Mouse (Mus musculus): ENCODE results near the gene Gm37240. TPM values are rescaled to one million over a fixed set of nuclear protein-coding genes. Genes with fewer than 3 reads are reported as not detected.

Gm37240 gene
- polyA plus RNA-seq, 1 experiment from 2014 or later = 7.2 TPM

DNA sequence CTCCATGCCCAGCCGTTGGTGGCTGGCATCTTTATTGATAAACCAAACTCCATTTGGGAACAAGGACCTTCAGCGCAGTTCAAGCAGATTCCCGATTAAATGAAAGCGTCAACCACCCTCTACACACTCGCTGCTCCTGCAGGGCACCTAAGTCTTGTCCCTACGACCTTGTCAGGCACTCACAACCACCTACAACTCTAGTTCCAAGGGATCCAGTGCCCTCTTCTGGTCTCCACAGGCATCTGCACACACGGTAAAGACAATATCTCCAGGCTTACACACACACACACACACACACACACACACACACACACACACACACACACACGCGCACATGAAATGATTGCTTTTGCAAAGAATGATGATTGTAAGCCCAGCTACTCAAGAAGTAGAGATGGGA, 1255.7 kb downstream of the Gm37240 start:
- WGBS = 90% methylated on average over 9 of the region's 9 CpGs
- Histone ChIP-seq H3K4me1 (peaks cover 22% of the 10 kb centered on the region), H3K4me2 (no peak overlapping the region), H3K36me3 (no peaks in the 10 kb centered on the region), H3K9ac (no peak overlapping the region), H3K9me3 (peaks cover 4% of the 10 kb centered on the region; the same call in 1 of the 2 replicates), H3K27ac (replicated peaks) (no peak overlapping the region), H3K4me3 (no peak overlapping the region), H3K27me3 (replicated peaks) (no peaks in the 10 kb centered on the region)
- ATAC-seq (ENCODE audit: extremely low read depth, insufficient number of reproducible peaks, low FRiP score, low TSS enrichment) = no peak

DNA sequence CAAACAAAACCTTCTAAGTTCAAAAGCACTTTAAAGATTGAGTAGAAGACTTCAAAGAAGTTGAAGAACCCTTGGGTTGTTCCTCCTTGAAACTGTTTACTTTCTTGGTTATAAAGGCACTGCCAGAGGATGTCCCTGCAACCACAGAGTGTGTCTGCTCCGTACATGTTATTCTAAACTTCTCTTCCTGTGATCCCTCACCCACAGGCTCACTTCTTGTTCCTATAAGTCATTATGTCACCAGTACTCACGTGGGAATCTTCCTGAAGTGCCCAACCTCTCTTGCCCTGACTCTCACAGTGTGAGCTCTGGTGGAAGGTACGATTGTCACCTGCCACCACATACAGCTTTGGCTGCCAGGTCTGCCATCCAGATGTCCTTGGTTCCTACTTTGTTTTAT, 1265.3 kb downstream of the Gm37240 start:
- Histone ChIP-seq H3K36me3 (no peaks in the 10 kb centered on the region), H3K9ac (no peak overlapping the region), H3K4me1 (peaks cover 25% of the 10 kb centered on the region), H3K27ac (replicated peaks) (no peak overlapping the region), H3K4me3 (no peak overlapping the region), H3K9me3 (peaks cover 5% of the 10 kb centered on the region; the same call in 1 of the 2 replicates), H3K4me2 (no peak overlapping the region), H3K27me3 (replicated peaks) (no peaks in the 10 kb centered on the region)
- ATAC-seq (ENCODE audit: extremely low read depth, insufficient number of reproducible peaks, low FRiP score, low TSS enrichment) = no peak
- 48% methylated on average over 3 of the region's 3 CpGs for WGBS

DNA sequence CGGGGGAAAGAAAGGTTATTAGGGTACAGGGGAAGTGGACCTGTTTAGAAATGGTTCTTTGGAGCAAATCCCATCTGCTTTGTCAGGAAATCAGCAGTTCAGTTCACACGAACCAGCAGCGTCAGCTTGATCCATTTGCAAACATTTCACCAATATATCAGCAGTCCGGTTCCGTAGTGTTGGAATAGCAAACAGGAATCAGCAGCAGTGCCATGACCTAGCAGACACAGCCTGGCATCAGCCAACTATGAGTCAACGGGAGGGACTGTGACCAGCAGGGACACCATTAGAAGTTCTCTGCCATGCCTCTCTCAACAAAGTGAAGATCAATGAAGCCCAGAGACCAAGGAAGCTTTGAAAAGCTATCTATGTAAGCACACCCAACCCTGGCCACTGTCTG, 1267.6 kb downstream of the Gm37240 start:
- H3K27ac ChIP-seq (replicated peaks) = no peak overlapping the region
- no peak overlapping the region for H3K4me2 ChIP-seq
- ATAC-seq (ENCODE audit: extremely low read depth, insufficient number of reproducible peaks, low FRiP score, low TSS enrichment) = no peak
- H3K4me3 ChIP-seq = no peak overlapping the region
- 85% methylated on average over 6 of the region's 6 CpGs for WGBS
- H3K36me3 ChIP-seq = no peaks in the 10 kb centered on the region
- H3K9me3 ChIP-seq = peaks cover 5% of the 10 kb centered on the region; the same call in 1 of the 2 replicates
- peaks cover 8% of the 10 kb centered on the region for H3K4me1 ChIP-seq
- H3K27me3 ChIP-seq (replicated peaks) = no peaks in the 10 kb centered on the region
- H3K9ac ChIP-seq = no peak overlapping the region

DNA sequence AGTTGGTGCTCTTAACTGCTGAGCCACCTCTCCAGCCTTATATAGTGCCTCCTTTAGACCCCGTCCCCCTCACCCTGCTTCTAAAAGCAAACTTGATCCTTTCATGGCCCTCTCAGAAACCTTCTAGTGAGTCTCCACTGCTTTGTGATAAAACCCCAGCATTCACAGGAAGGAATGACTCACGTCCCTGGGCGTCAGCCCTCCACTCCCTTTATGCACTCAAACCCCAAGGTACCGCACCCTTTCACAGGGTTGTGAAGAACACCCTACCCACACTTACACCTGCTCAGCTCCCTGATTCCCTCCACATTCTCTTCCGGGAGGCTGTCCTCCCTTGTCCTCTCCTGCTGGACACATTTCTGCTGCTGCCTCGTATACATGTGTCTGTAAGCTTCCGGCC, 1268.3 kb downstream of the Gm37240 start:
- peaks cover 5% of the 10 kb centered on the region; the same call in 1 of the 2 replicates for H3K9me3 ChIP-seq
- no peak overlapping the region for H3K9ac ChIP-seq
- peaks cover 2% of the 10 kb centered on the region for H3K4me1 ChIP-seq
- H3K4me2 ChIP-seq = no peak overlapping the region
- no peak overlapping the region for H3K4me3 ChIP-seq
- no peaks in the 10 kb centered on the region for H3K27me3 ChIP-seq (replicated peaks)
- H3K36me3 ChIP-seq = no peaks in the 10 kb centered on the region
- no peak for ATAC-seq (ENCODE audit: extremely low read depth, insufficient number of reproducible peaks, low FRiP score, low TSS enrichment)
- WGBS = 83% methylated on average over 7 of the region's 7 CpGs
- no peak overlapping the region for H3K27ac ChIP-seq (replicated peaks)

DNA sequence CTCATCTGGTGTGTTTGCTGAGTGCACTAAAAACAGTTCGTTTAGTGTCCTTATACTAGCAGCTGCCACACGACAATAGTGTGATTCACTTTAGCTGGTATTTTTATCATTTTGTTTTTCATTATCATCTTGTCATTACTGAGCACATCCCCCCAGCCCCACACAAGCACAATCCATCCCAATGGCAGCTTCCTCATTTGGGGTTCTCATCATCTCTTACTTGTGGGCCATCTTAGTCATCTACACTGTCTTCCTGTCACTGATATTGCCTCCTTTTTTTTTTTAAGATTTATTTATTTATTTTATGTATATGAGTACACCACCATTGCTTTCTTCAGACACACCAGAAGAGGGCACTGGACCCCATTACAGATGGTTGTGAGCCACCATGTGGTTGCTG, 1268.7 kb downstream of the Gm37240 start:
- H3K4me3 ChIP-seq = no peak overlapping the region
- H3K36me3 ChIP-seq = no peaks in the 10 kb centered on the region
- H3K27ac ChIP-seq (replicated peaks) = no peak overlapping the region
- H3K4me2 ChIP-seq = no peak overlapping the region
- WGBS = 88% methylated on average over 2 of the region's 2 CpGs
- H3K27me3 ChIP-seq (replicated peaks) = no peaks in the 10 kb centered on the region
- no peaks in the 10 kb centered on the region for H3K4me1 ChIP-seq
- ATAC-seq (ENCODE audit: extremely low read depth, insufficient number of reproducible peaks, low FRiP score, low TSS enrichment) = no peak
- peaks cover 5% of the 10 kb centered on the region; the same call in 1 of the 2 replicates for H3K9me3 ChIP-seq
- H3K9ac ChIP-seq = no peak overlapping the region

- Histone ChIP-seq H3K36me3 (no peaks in the 10 kb centered on the region), H3K9me3 (peaks cover 5% of the 10 kb centered on the region; the same call in 1 of the 2 replicates), H3K27ac (replicated peaks) (no peak overlapping the region), H3K9ac (no peak overlapping the region), H3K4me3 (no peak overlapping the region), H3K27me3 (replicated peaks) (no peaks in the 10 kb centered on the region), H3K4me1 (no peaks in the 10 kb centered on the region), H3K4me2 (no peak overlapping the region)
- 42% methylated on average over 7 of the region's 7 CpGs for WGBS
- no peak for ATAC-seq (ENCODE audit: extremely low read depth, insufficient number of reproducible peaks, low FRiP score, low TSS enrichment)
Measured at GRCm38 (mm10) chr3:84615856-84616225, 1271.5 kb downstream of the Gm37240 start.

GRCm38 (mm10) chr3:84615050-84615855, 1272.1 kb downstream of the Gm37240 start:
- ATAC-seq (ENCODE audit: extremely low read depth, insufficient number of reproducible peaks, low FRiP score, low TSS enrichment) = no peak
- H3K9me3 ChIP-seq = peaks cover 5% of the 10 kb centered on the region; the same call in 1 of the 2 replicates
- H3K27me3 ChIP-seq (replicated peaks) = no peaks in the 10 kb centered on the region
- 13% methylated on average over 5 of the region's 5 CpGs for WGBS
- H3K36me3 ChIP-seq = no peaks in the 10 kb centered on the region
- H3K9ac ChIP-seq = no peak overlapping the region
- H3K4me3 ChIP-seq = no peak overlapping the region
- H3K27ac ChIP-seq (replicated peaks) = no peak overlapping the region
- no peaks in the 10 kb centered on the region for H3K4me1 ChIP-seq
- H3K4me2 ChIP-seq = no peak overlapping the region

- no peak overlapping the region for H3K4me2 ChIP-seq
- 73% methylated on average over 9 of the region's 9 CpGs for WGBS
- ATAC-seq (ENCODE audit: extremely low read depth, insufficient number of reproducible peaks, low FRiP score, low TSS enrichment) = no peak
- no peak overlapping the region for H3K9ac ChIP-seq
- H3K27me3 ChIP-seq (replicated peaks) = no peaks in the 10 kb centered on the region
- H3K9me3 ChIP-seq = peaks cover 6% of the 10 kb centered on the region; the same call in 1 of the 2 replicates
- no peak overlapping the region for H3K4me3 ChIP-seq
- no peaks in the 10 kb centered on the region for H3K36me3 ChIP-seq
- no peak overlapping the region for H3K27ac ChIP-seq (replicated peaks)
- no peaks in the 10 kb centered on the region for H3K4me1 ChIP-seq
Measured at GRCm38 (mm10) chr3:84610183-84610710, 1277.1 kb downstream of the Gm37240 start.

GRCm38 (mm10) chr3:84603212-84603611, 1284.1 kb downstream of the Gm37240 start:
- H3K9me3 ChIP-seq = peaks cover 6% of the 10 kb centered on the region; the same call in 1 of the 2 replicates

DNA sequence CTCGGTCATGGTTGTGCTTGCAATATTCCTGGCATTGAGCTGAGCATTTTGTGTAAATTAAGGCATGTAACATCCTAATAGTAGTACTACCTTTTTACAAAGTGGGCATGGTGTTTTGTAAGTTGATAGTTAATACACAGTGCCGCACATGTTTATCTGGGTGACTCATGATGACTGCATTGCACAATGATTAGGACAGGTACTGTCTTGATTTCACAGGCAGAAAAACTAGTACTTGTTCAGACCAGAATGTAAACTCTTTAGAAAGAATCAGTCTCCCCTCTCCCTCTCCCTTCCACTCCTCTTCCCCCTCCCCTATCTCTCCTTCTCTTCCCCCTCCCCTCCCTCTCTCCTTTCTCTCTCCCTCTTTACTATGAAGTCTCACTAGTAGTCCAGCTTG, 1284.6 kb downstream of the Gm37240 start:
- Histone ChIP-seq H3K4me2 (no peak overlapping the region), H3K27me3 (replicated peaks) (0 out of 2 replicates have a peak, but pooled peaks cover 3% of the 10 kb centered on the region), H3K9me3 (peaks cover 6% of the 10 kb centered on the region; the same call in 1 of the 2 replicates), H3K4me1 (peaks cover 4% of the 10 kb centered on the region; the same call in 1 of the 2 replicates), H3K27ac (replicated peaks) (no peak overlapping the region), H3K9ac (no peak overlapping the region), H3K4me3 (no peak overlapping the region), H3K36me3 (no peaks in the 10 kb centered on the region)
- ATAC-seq (ENCODE audit: extremely low read depth, insufficient number of reproducible peaks, low FRiP score, low TSS enrichment) = no peak
- WGBS = 76% methylated on average over 2 of the region's 2 CpGs

More at GRCm38 (mm10) chr3:84603212-84603611, 1284.1 kb downstream of the Gm37240 start:
- Histone ChIP-seq H3K4me1 (peaks cover 4% of the 10 kb centered on the region; the same call in 1 of the 2 replicates), H3K9ac (no peak overlapping the region), H3K4me2 (no peak overlapping the region), H3K4me3 (no peak overlapping the region), H3K27ac (replicated peaks) (no peak overlapping the region), H3K36me3 (no peaks in the 10 kb centered on the region), H3K27me3 (replicated peaks) (no peaks in the 10 kb centered on the region)
- 41% methylated on average over 9 of the region's 9 CpGs for WGBS
- no peak for ATAC-seq (ENCODE audit: extremely low read depth, insufficient number of reproducible peaks, low FRiP score, low TSS enrichment)

DNA sequence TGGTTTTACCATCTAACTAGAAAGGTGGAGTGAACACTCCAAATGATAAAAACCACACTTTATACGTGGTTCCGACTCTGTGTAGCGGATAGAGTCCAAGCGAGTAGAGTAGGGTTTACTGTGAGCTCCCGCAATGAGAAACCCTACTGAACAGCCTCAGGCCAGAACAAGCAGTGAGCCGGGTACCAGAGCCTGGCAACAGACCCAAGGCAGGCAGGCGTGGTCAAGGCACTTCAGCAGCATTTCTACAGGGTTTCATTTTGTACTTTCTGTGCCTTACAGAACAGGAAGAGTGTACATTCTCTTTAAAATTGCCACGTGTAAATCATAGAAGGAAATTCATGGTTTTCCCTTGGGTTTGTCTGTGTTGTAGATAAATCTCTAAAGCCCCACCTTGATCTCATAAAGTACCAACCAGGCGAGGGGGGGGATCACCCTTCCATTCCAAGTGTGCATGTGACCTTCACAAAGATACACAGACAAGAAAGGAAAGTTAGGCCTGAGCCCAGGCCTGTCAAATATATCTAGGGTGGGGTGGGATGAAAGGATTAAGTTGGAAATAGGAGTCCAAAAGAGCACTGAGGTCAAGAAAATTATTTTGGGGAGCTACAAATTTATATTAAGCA, 1285.3 kb downstream of the Gm37240 start:
- Histone ChIP-seq H3K27ac (replicated peaks) (no peak overlapping the region), H3K9me3 (peaks cover 6% of the 10 kb centered on the region; the same call in 1 of the 2 replicates), H3K27me3 (replicated peaks) (peaks cover 8% of the 10 kb centered on the region; the same call in 1 of the 2 replicates), H3K4me1 (peaks cover 4% of the 10 kb centered on the region; the same call in 1 of the 2 replicates), H3K4me2 (no peak overlapping the region), H3K9ac (no peak overlapping the region), H3K36me3 (no peaks in the 10 kb centered on the region), H3K4me3 (no peak overlapping the region)
- WGBS = 79% methylated on average over 9 of the region's 9 CpGs
- no peak for ATAC-seq (ENCODE audit: extremely low read depth, insufficient number of reproducible peaks, low FRiP score, low TSS enrichment)
